8 mouse cellular contexts compared by ENCODE assay signal in the genomic region with DNA sequence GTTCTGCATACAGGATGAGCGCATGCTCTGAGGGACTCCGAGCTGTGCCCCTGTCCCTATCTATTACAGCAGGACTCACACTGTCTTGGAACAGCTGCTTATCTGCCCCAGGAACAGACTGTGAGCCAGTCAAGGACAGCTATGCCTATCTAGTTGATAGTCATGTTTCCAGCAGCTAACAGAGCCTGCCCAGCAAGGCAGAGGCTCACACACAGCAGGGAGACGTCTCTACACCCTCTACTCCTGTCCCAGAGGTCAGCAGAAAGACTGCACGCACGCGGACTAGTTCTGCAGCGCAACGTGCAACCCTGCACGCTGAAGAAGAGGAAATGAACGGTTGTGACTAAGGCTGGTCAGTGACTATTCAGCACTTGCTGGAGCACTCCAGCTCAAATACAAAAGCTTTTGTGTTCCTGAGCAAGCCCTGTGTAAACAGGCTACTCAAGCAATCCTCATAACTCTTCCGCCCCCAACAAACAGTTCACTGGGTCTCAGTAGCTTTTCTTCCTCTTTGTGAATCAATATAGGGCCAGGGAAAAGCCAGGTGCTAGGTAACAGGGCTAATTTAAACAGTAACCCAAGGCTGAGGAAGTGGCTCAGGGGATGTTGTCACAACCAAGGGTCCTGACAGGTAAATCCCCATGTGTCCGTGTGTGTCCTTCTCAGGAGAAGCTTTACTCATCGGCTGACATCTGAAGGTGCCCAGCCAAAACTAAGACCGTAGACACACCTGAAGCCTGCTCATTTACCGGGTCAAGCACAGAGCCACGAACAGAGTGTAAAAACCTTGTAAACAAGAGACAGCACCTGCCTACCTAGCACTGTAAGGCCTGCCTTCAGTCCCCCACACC. TPM values are rescaled to one million over a fixed set of nuclear protein-coding genes. Genes with fewer than 3 reads are reported as not detected.
A peak's percentile ranks its signal among the peaks of the same experiment; 100 is the strongest.
DNase-seq lines count a peak whose midpoint lies in the region; ATAC-seq and TF ChIP-seq lines count a peak whose summit lies in the region.

No protein-coding gene starts in this region.

- peak overlapping the region; percentile 53 for H3K9ac ChIP-seq in heart, embryonic 12.5 days
- H3K9ac ChIP-seq in liver, embryonic 12.5 days = peak overlapping the region; percentile 53; the same call in 1 of the 2 replicates
- H3K9ac ChIP-seq in neural tube, embryonic 12.5 days = 0 out of 2 replicates have a peak overlapping the region, but pooled peaks have one; percentile 6

- peaks cover 52% of the 10 kb centered on the region for H3K4me1 ChIP-seq in heart, embryonic 12.5 days (replicated peaks)
- H3K4me1 ChIP-seq in liver, embryonic 12.5 days = peaks cover 59% of the 10 kb centered on the region
- peaks cover 38% of the 10 kb centered on the region for H3K4me1 ChIP-seq in neural tube, embryonic 12.5 days

- WGBS in heart, embryonic 12.5 days = 31% methylated on average over 16 of the region's 16 CpGs
- WGBS in liver, embryonic 12.5 days (ENCODE audit: insufficient replicate concordance) = 26% methylated on average over 16 of the region's 16 CpGs
- WGBS in neural tube, embryonic 12.5 days = 57% methylated on average over 16 of the region's 16 CpGs

- no peaks in the 10 kb centered on the region for H3K9me3 ChIP-seq in heart, embryonic 12.5 days (replicated peaks)
- no peaks in the 10 kb centered on the region for H3K9me3 ChIP-seq in liver, embryonic 12.5 days (replicated peaks)
- H3K9me3 ChIP-seq in neural tube, embryonic 12.5 days = no peaks in the 10 kb centered on the region

- intact Hi-C loops in left cerebral cortex, adult 2 months (cut with DNase I) = loop anchor here (5.0 kb wide), 1 partner anchor 77 kb away; a partner anchor contains a TSS
- intact Hi-C loops in left cerebral cortex, postnatal 4 days (cut with DNase I) = no loop called here

- no peak for TF ChIP-seq CTCF in left cerebral cortex, adult 2 months (IDR thresholded peaks at IDR 0.05)

- H3K4me3 ChIP-seq in left cerebral cortex, adult 2 months = no peak overlapping the region
- H3K4me3 ChIP-seq in heart, embryonic 12.5 days = no peak overlapping the region
- peak overlapping the region; percentile 19 for H3K4me3 ChIP-seq in liver, embryonic 12.5 days
- H3K4me3 ChIP-seq in neural tube, embryonic 12.5 days = no peak overlapping the region

- H3K27me3 ChIP-seq in heart, embryonic 12.5 days (replicated peaks) = no peaks in the 10 kb centered on the region
- H3K27me3 ChIP-seq in liver, embryonic 12.5 days (replicated peaks) = peaks cover 64% of the 10 kb centered on the region
- no peaks in the 10 kb centered on the region for H3K27me3 ChIP-seq in neural tube, embryonic 12.5 days (replicated peaks)

- H3K36me3 ChIP-seq in heart, embryonic 12.5 days = peaks cover under 1% of the 10 kb centered on the region; the same call in 1 of the 2 replicates
- no peaks in the 10 kb centered on the region for H3K36me3 ChIP-seq in liver, embryonic 12.5 days
- H3K36me3 ChIP-seq in neural tube, embryonic 12.5 days = no peaks in the 10 kb centered on the region

- peak overlapping the region; percentile 55 for H3K4me2 ChIP-seq in heart, embryonic 12.5 days
- peak overlapping the region; percentile 59 for H3K4me2 ChIP-seq in liver, embryonic 12.5 days
- H3K4me2 ChIP-seq in neural tube, embryonic 12.5 days (replicated peaks) = peak overlapping the region; percentile 28; the same call in 1 of the 2 replicates

- no peak for DNase-seq in left cerebral cortex, adult 2 months (ENCODE audit: extremely low spot score in 1 of 2, low spot score in 2 of 2)
- no peak for DNase-seq in left cerebral cortex, postnatal 4 days
- peak; percentile 59 for DNase-seq in c-Kit-positive CD71-positive TER-119-positive erythroid progenitor cells, embryonic 14.5 days (ENCODE audit: low spot score)
- no peak for DNase-seq in kidney, adult 11 months
- DNase-seq in gastrocnemius, adult 18-20 months (ENCODE audit: low spot score) = no peak

- ATAC-seq in heart, embryonic 12.5 days (ENCODE audit: insufficient number of reproducible peaks, low FRiP score) = peak; percentile 75
- peak; percentile 94 for ATAC-seq in liver, embryonic 12.5 days
- ATAC-seq in neural tube, embryonic 12.5 days (ENCODE audit: low FRiP score, low read depth) = no peak

- H3K27ac ChIP-seq in left cerebral cortex, adult 2 months = peak overlapping the region; percentile 76
- H3K27ac ChIP-seq in heart, embryonic 12.5 days (ENCODE audit: poor library complexity, severe bottlenecking) = peak overlapping the region; percentile 75
- peak overlapping the region; percentile 69 for H3K27ac ChIP-seq in liver, embryonic 12.5 days
- H3K27ac ChIP-seq in neural tube, embryonic 12.5 days = no peak overlapping the region

RNA-seq across cellular contexts. Expression of a gene that starts 3.4 kb away (rescaled TPM):
- 10 to 100 TPM; 67.8 to 69.2 TPM for total RNA-seq in left cerebral cortex, adult 2 months (2021)
- total RNA-seq in left cerebral cortex, postnatal 4 days (2021) = 10 to 100 TPM; 35.9 to 38.8 TPM
- 29.8 and 35.9 TPM in 2 replicates for polyA plus RNA-seq in heart, embryonic 12.5 days (2016; fragmentation: Nextera tagmentation; extraction: Ambion mirVana)
- 15.1 and 15.2 TPM in 2 replicates for polyA plus RNA-seq in liver, embryonic 12.5 days (2016; fragmentation: Nextera tagmentation; extraction: Ambion mirVana)
- polyA plus RNA-seq in neural tube, embryonic 12.5 days (2016; fragmentation: Nextera tagmentation; extraction: Ambion mirVana) = 45.1 and 54.3 TPM in 2 replicates
- total RNA-seq in gastrocnemius, adult 18-20 months (2021) = 10 to 100 TPM; 17.8 to 18.4 TPM
